Mouse (Mus musculus) induced T-regulatory cell, adult 2 months (primary cell): ENCODE results near the gene Gm16253.
A peak's percentile ranks its signal among the peaks of the same experiment; 100 is the strongest.

Source experiments
- DNase-seq: peaks from one replicate; pipeline ENCODE4 v3.0.0-alpha.2; 2012; ENCODE audit warnings: low read depth

Gene Gm16253

DNA sequence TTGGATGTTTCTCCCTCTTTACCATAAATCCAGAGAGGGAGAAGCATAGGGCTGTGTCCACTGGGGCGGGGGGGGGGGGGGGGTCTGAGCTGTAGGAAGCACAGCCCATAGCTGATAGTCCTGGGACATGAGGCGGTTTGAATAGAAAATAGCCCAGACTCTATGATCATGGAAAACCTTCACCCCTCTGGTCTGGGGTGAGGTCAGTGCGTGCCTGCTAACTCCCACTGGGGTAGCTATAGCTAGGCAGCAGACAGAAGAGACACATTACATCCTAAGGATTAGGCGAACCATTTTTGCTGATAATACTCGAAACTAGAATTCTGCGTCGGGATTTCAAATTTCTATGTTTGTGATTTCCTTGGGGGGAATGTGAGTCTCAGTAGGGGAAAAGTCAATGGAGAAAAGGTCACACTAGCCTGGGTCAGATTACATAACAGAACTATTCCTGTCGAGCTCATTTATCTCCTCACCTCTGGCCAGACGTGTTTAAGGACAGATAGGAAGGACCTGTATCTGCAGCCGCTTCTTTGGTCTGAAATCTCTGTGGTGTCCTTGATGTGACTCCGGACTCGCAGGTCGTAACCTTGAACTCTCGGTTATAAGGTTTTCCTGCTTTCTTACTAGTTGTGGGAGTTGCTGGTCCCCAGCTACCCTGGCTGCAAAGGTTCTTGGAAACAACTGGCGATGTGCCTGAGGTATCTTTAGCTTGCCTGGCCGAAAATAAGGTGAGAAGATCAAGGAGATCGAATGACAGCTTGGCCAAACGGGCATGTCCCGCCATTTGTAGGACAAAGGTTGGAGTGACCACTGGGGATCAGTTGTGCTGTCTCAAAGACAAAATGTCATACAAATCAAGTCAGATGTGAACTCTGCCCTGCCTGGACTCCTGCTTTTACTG is 2.9 kb upstream of the Gm16253 start:
- no peak for DNase-seq

DNA sequence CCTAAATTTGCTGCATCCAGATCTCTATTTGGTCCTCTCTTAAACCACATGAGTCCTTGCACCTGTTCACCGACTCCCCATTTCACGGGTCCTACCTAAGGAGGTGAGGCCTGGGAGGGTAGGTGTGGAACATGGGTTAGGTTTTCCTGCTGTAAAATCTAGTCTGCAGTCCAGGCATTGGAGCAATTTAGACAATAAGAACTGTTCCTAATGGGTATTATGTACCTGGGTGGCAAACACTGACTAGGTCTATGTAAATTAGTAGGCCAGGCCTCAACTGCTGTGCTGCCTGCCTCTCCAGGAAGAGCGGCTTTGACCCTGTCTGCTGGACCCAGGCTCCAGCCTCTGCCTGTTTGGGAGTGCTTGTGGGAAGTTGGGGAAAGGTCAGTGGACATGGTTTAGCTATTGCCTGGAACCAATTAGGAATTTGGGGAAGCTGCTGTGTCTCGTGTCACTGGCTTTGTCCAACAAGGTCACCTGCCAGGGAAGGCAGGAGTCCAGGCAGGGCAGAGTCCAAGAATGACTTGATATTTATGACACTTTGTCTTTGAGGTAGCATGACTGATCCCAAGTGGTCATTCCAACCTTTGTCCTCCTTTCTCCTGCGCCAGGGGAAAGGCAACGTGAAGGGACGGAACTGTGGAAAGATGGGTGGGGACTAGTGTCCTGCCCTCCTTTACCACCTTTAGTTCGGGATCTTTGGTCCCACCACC is 1.4 kb upstream of the Gm16253 start:
- DNase-seq: peak; percentile 23

DNA sequence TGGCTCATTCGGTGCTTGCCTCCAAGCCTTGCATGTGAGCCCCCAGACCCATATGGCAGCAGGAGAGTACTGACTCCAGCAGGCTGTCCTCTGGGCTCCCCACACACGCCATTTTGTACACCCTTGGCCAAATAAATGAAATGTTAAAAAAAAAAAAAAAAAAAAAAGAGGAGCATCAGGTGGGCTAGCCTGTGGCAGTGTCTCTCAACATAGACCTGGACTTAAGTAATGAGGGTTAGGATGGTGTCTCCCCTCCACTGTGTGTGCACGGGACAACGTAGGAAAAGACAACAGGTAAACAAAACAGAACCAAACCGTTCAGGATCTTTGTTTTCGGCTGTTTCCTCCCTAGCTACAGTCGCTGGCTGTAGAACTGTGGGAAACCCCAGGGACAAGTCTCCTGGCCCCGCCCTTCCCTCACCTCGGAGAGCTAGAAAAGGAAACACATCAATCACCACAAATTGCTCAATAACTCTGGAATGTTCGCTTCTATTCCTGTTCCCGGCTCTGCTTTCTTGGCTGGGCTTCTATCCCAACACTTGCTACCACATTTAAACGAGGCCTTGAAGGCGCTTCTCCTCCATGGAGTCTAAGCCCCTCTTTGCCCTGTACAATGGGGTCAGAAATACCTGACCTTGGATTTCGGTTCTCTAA is 652 bp upstream of the Gm16253 start:
- DNase-seq: peak; percentile 84

- no peak for DNase-seq
Observed at GRCm38 (mm10) chr3:96577566-96577965, 782 bp downstream of the Gm16253 start.

GRCm38 (mm10) chr3:96578561-96579238 is 1.9 kb downstream of the Gm16253 start:
- peak; percentile 29 for DNase-seq

DNA sequence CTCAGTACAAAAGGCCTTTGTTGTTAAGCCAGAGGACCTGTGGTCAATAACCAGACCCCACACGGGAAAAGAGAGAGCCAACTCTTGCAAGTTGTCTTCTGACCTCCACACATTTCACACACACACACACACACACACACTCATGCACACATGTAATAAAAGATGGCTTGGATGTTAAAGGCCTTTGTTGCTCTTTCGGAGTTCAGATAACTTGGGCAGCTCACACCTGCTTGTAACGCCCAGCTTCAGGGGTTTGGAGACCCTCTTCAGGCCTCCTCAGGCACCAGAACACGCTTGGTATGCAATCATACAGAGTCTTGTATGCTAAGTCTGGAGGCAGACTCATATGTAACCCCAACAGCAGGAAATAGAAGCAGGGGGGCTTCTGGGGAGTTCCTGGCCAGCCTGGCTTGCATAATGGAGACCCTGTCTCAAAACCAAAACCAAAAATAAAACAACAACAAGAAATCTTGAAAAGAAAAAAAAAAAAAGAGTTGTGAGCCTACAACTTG is 2.5 kb downstream of the Gm16253 start:
- no peak for DNase-seq

DNA sequence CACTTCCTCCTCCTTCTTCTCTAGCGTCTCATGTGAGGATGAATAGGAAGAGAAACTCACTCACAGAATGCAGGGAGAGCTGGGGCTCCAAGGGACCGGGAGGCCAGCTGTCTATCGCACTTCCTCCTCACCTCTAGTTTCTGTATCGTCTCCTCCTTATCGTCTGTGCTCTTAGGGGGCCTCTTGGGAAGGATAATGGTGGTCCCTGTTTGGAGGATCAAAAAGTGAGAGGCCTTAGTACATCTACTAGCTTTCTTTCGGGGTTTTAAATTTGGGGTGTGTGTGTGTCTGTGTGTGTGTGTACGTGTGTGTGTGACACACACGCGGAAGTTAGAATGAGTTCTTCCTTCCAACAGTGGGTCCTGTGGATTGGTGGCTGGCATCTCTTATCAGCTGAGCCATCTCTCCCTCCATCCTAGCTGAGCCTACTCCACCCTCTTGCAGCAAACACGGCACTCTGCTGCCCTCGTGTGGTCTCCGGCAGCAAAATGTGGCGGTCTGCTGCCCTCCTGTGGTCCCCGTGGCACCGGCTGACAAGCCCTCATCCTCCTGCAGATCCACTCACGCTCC is 3.2 kb downstream of the Gm16253 start:
- peak; percentile 96 for DNase-seq

DNA sequence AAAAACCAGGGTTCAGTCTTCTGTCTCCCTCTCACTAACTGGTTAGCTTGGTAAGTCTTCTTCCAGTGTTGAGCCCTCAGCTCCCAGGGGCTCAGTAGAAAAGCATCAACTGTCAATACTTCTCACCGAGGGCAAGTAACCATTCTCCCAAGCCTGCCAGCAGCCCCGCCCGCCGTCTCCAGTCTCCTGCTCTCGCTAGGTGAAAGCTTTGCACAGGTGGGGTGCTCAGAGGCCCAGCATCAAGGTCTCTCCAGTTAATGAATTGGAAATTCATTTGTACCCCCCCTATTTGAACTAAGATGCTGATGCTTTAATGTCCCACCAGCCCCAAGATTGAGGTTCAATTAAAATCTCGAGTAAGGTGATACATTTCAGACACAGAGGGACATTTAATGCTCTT is 4.4 kb downstream of the Gm16253 start:
- DNase-seq: no peak

DNA sequence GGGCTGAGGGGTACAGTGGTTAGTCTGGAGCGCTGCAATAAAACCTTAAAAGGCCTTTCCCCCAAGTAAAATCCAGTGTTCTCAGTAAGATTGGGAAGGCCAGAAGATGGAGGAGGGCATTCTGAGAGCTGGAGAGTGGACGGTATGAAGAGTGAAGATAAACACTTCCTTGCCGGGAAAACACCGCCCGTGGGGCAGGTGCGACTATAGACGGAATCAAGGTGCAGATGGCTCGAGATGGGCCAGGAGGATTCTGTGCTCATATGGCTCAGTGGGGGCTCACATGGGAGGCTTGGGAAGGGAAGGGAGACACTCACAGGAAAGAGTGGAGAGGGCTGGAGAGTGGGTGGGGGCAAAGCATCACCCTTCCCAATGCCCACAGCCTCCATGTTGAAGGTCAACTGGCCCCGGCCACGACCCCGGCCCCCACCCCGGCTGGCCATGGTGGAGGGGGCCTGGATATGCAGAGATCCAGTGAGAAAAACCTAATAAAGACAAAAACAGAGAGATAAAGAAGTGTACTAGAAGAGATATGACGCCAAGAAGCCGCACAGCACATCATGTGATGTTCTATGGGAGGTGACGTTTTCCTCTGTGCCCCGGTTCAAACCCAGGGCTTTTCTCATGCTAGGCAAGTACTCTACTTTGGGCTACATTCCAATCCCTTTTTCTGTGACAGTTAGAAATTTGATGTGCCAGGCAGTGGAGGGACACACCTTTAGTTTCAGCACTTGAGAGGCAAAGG is 5.2 kb downstream of the Gm16253 start:
- no peak for DNase-seq

GRCm38 (mm10) chr3:96583386-96583785 is 6.6 kb downstream of the Gm16253 start:
- DNase-seq: peak; percentile 17

DNA sequence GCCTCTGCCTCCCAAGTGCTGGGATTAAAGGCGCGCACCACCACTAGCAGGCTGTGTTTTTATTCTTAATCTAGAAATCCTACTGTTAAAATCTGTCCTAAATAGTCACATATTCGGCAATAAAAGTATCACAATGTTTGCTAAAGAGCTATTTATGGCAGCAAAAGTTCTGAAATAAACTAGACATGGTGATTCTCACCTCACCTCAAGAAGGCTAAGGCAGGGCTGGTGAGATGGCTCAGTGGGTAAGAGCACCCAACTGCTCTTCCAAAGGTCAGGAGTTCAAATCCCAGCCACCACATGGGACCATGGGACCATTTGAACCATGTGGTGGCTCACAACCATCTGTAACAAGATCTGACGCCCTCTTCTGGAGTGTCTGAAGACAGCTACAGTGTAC is 13.9 kb downstream of the Gm16253 start:
- no peak for DNase-seq

GRCm38 (mm10) chr3:96593374-96593773 is 16.6 kb downstream of the Gm16253 start:
- peak; percentile 61 for DNase-seq

DNA sequence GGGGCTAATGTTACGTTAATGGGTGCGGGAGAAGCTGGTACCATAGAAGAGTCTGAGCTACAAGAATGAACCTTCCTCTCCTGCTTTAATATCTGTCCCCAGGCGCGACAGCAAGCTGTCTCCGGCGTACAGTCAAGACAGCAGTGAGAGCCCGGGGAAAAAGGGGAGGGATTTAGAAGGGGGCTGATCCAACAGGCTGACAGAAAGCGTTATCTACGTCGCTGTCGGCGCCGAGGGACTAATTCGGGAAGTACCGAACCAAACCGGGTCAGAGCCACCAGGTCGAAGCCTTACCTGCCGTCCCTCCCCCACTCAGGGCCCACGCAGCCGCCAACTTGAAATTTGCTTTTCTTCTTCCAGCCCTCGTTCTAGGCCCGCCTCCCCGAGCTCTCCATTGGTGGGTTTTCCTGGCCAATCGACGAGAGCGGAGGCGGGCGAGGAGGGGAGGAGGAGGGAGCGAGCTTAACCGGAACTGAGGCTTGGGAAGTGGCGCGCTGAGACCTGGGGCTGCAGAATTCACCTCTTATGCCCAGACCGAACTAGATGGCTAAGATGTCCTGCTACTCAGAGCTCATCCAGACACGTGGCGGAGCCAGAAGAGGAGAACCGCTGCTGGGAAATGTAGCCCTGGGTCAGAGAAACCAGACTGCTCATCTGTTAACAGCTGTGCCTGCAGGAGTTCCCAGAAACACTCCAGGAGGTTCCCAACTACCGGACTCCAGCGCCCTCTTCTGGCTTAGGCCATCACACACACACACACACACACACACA is 17.2 kb downstream of the Gm16253 start, which contains the start of gene Polr3gl:
TSS of gene Polr3gl (minus strand) at position 392 of the 771 bp plus-strand sequence.
- peak; percentile 97 for DNase-seq

GRCm38 (mm10) chr3:96594851-96595250 is 18.1 kb downstream of the Gm16253 start:
- DNase-seq: peak; percentile 34

- DNase-seq: peak; percentile 28
Observed at GRCm38 (mm10) chr3:96595661-96596060, 18.9 kb downstream of the Gm16253 start.

- peak; percentile 52 for DNase-seq
Observed at GRCm38 (mm10) chr3:96596228-96596707, 19.5 kb downstream of the Gm16253 start, which contains the start of gene Ankrd34a. Gene Ankrd34a (plus strand): TSS chr3:96596636.

- DNase-seq: peak; percentile 38
Observed at GRCm38 (mm10) chr3:96596855-96597254, 20.1 kb downstream of the Gm16253 start.

DNA sequence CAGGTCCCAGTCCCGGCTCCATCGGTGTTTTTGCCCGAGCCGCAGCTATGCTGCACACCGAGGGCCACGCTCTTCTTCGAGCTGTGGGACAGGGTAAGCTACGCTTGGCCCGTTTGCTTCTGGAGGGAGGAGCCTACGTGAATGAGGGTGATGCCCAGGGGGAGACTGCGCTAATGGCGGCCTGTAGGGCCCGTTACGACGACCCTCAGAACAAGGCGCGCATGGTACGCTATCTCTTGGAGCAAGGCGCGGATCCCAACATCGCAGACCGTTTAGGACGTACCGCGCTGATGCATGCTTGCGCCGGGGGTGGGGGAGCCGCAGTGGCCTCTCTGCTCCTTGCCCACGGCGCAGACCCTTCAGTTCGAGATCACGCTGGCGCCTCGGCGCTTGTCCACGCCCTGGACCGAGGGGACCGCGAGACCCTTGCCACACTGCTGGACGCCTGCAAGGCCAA is 20.7 kb downstream of the Gm16253 start:
- peak; percentile 49 for DNase-seq
